Mouse (Mus musculus) MN1 (cell line): ENCODE results near the gene Sox13.
"Not testable (repeated sequence)": the region's sequence is repeated elsewhere in the genome, so short reads cannot be mapped to it uniquely, and the experiment has no call there.

Source experiments
- DNase-seq: peaks from one replicate; pipeline ENCODE4 v3.0.0-alpha.2; 2016; ENCODE audit warnings: low spot score

Sox13 gene

GRCm38 (mm10) chr1:133366951-133367605, 57.1 kb downstream of the Sox13 start:
- DNase-seq, result no peak

- DNase-seq, result peak; percentile 48
Measured at GRCm38 (mm10) chr1:133364890-133365289, 59.3 kb downstream of the Sox13 start.

DNA sequence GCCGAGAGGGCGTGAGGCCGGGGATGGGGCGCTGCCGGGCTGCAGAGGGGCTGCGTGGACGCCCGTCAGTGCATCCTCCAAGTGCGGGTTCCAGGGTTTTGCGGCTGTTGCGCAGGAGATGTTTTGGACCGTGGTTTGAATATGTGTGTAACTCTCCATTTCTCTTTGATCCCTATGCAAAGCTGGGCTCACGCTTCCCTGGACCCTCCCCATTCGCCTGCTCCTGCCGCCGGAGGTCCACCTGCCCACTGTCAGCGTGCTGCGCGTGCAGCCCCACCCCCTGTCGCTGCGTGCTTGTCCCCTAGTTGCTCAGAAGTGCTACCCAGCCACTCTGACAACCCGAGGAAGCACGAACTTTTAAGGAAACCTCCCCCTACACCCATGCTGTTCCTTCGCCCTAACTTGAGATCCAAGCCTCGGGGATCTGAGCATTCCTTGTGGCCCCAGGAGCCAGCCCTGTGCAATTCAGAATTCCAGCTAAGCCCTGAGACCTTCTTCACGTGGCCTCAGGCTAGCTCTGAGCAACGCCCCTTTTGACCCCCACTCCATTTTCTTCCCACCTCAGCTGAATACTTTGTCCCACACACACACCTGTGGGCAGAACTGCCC, 60.1 kb downstream of the Sox13 start:
- no peak for DNase-seq

GRCm38 (mm10) chr1:133363276-133364021, 60.7 kb downstream of the Sox13 start, which contains the start of gene Etnk2:
Gene Etnk2, plus strand, starts transcription at chr1:133363572.
- peak; percentile 91 for DNase-seq

GRCm38 (mm10) chr1:133362103-133362502, 62.1 kb downstream of the Sox13 start:
- DNase-seq, result no peak

DNA sequence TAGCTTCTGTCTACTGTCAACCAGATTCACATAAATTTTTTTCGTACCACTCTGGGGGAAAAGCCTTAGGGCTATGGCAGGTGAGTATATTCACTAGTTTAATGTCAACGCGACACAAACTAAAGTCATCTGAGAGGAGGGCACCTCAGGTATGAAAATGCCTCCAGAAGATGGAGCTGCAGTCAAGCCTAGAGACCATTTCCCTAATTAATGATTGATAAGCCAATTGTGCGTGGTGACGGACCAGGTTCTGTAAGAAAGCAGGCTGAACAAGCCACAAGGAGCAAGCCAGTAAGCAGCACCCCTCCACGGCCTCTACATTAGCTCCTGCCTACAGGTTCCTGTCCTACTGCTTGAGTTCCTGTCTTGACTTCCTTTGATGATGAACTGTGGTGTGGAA, 63.2 kb downstream of the Sox13 start:
- no peak for DNase-seq

DNA sequence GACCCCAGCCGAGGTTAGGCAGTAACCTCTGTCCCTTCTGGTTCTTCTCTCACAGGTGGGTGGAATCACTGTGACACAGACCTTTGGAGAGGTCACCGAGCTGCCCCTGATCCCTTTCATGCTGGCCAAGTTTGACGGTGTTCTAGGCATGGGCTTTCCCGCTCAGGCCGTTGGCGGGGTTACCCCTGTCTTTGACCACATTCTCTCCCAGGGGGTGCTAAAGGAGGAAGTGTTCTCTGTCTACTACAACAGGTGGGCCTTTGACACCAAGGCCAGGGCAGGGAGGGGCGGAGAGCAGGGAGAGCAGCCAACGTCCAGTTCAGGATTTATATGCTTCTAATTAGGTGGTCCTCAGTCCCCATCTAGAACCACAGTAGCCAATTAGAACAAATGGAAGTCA, 67.8 kb downstream of the Sox13 start:
- DNase-seq, result no peak

DNA sequence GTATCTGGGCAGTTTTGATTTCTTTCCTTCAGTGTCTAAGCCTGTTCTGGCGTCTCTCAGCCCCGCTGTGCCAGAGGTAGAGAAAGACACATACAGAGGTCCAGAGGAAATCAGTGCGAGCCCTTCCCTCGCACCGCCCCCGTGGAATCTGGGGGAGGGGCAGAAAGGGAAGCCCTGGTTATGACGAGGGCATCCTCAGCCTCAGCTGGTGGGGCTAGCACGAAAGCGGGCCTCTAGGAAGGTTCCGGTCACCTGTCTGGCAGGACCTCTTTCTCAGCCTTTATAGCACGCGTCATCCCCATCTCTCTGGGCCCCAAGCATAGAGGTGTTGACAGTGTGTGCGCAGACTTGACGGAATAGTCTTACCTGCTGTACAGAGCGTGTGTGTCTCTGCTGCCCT, 68.3 kb downstream of the Sox13 start:
- DNase-seq, result no peak

GRCm38 (mm10) chr1:133355469-133355868, 68.7 kb downstream of the Sox13 start:
- DNase-seq, result no peak

DNA sequence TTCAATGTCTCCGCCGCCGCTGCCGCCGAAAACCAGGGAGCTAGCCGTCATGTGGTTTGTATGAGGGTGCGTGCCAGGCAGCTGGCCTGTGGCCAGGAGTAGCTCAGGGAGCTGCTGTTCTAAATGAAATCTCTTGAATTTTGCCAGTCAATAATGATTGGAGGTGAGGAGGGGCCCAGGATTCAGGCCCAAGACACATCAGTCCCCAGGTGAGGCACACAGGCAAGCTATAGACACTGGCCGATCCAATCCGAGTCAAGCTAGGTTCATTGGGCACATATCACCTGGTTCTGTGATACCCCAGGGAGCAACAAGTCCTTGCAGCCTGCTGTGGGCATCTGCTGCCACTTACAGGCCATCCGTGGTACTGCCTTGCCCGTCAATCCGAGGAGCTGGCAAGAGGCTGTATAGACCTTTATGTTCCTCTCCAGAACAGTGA, 70.8 kb downstream of the Sox13 start:
- DNase-seq, result peak; percentile 89

- no peak for DNase-seq
Measured at GRCm38 (mm10) chr1:133351762-133352161, 72.4 kb downstream of the Sox13 start.

DNA sequence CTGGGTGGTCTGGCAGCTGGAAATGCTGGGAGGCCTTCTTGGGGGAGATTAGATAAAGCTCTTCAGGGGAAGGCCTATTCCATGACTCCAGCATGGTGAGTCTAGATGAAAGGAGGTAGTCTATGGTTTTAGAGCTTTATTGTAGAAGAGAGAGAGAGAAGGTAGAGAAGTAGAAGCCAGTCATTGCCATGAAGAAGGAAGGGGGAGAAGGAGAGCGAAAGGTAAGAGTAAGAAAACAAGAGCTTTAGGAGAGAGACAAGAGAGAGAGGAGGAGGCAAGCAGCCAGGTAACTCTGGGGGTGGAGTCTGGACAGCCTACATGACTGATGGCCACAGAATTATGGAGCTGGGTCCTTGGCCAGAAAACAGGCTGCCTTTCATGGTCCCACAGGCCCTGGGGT, 74.0 kb downstream of the Sox13 start, which contains the start of gene Ren1:
Gene Ren1 (plus strand): TSS at position 301 of the 400 bp plus-strand sequence.
- DNase-seq, result no peak

DNA sequence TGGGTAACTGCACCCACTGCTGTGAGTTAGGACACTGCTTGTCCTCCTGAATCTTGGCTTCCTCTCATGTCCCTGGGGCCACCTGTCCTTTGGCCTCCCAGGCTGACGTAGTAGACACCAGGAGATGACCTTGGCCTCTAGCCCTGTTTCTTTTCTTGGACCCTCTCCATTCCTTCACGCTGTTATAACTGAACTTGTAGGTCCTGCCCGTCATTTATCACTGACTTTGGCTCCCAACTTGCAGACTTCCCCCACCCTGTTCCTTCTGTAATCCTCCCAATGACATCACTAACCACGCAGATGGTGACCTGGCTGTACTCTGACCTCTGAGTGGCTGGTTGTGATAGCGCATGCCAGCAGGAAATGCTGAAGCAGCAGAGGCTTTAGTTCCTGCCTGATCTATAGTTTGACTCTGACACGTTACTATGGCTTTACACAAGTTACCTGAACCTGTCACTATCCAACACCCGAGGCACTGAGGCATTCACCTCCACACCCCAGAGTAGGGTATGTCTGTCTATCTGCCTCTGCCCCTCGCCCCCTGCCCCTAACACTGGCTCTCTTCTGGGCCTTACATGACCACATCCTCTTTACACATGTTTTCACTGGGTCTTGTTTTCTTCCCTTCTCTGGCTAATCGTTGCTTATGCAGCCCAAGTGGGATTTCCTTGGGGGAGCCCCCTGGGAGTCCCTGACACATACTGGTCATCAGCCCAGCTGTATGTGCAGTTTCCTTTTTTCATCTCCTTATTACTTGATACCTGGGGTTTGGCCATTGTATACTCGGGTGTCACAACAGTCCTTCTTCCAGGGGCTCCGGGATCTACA, 76.3 kb downstream of the Sox13 start:
- DNase-seq, result no peak

DNA sequence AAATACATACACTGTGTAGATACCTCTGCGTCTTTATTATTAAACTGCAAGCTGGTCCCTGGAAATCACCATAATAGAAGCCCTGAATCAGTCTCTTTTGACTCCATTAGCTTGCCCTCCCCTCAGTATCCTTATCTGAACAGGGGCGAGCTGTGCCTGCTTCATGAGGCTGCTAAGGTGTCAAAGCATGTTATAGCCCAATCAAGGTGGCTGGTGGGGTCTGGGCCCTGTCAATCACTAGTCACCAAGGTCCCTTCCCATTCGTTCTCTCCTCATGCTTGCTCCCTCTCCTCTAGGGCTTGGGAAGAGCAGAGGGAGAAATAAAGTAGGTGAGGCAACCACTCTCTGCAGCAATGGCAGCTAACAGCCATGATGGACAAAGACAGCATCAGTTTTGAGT, 77.0 kb downstream of the Sox13 start:
- DNase-seq, result no peak

DNA sequence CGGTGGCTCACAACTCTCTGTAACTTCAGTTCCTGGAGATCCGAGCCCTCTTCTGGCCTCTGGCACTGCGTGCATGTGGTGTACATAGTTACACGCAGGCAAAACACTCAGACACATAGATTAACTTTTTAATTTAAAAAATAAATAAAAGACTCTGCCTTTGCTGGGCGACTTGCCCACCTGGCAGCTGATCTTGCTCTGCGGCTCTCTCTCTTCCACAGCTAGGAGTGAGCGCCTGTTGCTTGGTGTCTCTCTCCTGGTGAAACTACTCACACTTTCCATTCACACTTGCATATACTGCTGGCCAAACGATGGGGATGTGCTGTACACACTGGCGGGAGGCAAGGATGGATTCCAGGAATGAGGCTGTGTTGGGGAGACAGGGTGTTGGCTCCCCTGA, 77.6 kb downstream of the Sox13 start:
- no peak for DNase-seq

DNA sequence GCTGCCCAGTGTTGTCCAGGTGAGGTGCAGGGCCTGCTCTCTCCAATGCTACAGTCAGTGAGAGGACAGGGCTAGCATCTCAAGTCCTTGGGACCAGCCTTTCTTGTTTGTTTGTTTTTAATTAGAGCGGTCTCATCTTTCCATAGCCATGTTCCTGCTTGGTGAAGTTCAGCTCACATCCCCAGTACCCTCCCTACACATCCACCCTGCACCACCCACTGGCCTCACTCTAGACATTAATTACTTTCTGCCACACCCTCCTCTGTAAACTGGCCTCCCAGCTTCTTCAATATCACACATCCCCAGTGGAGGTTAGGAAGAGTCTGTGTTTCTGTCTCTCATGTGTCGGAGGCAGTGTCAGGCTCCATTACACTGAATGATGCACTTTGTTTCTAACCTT, 79.8 kb downstream of the Sox13 start:
- DNase-seq, result no peak

- not testable (repeated sequence) for DNase-seq
Measured at GRCm38 (mm10) chr1:133340403-133340802, 83.8 kb downstream of the Sox13 start.

GRCm38 (mm10) chr1:133333937-133334336, 90.2 kb downstream of the Sox13 start:
- no peak for DNase-seq

DNA sequence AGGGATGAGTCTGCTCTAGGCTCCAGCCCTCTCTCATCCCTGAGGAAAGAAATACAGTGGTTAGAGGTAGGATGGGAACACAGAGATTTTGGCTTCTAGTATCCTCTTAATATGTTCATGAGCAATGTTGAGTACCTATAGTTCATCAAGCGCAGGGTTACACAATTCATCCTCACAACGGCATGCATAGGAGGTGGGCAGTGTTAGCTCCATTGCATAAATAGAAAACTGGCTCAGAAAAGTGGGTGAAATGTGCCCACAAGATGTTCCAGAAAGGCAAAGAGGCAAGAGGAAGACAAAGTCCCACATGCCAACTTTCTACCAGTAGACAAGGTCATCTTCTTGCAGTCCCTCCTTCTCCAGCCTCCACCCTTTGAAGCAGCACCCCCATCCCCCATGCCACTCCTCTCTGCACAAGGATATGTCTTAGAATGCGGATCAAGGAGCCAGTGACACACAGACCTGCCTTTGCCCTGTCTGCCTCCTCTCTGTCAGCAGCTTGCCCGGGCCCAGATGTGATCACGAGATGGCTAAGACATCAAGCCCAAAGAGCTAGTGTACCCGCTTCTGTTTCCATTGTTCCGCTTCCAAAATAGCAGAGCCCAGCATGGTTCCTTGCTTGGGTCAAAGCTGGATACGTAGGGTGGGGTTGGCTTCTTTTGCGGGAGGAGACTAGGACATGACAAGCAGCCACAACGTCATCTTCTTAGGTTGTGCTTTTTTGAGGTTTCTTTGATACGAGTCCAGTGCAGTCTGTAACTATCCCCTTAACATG, 91.3 kb downstream of the Sox13 start:
- no peak for DNase-seq
